8 mouse cellular contexts compared by ENCODE assay signal in genomic region chr1:57969327-57970271, GRCm38 (mm10). TPM values are rescaled to one million over a fixed set of nuclear protein-coding genes. Genes with fewer than 3 reads are reported as not detected.
DNase-seq lines count a peak whose midpoint lies in the region; ATAC-seq and TF ChIP-seq lines count a peak whose summit lies in the region.

No protein-coding gene starts in this region.

- TF ChIP-seq CTCF in liver, adult 2 months (IDR thresholded peaks at IDR 0.05; ENCODE audit: low read depth, low read length) = peak; percentile 79

- peak; percentile 95 to 96 for DNase-seq in B cell, adult 2 months
- peak; percentile 94 for DNase-seq in brain, adult 2 months (ENCODE audit: low read depth, low spot score)
- DNase-seq in liver, adult 2 months (ENCODE audit: extremely low read depth, low read depth, low spot score) = peak; percentile 64
- peak; percentile 91 for DNase-seq in splenic B cell, adult 2 months (ENCODE audit: low read depth, low spot score)

- TF ChIP-seq POLR2A in liver, adult 2 months (IDR thresholded peaks at IDR 0.05; ENCODE audit: extremely low read depth, insufficient read depth, low read length) = peak; percentile 66; the same call in 1 of the 2 replicates
- peak; percentile 91 for TF ChIP-seq POLR2A in myocyte (IDR thresholded peaks at IDR 0.05; ENCODE audit: insufficient read length, low read depth)

- H3K79me2 ChIP-seq in liver, adult 2 months (ENCODE audit: control insufficient read depth, insufficient read depth, low read length) = no peaks in the 10 kb centered on the region
- H3K79me2 ChIP-seq in myocyte (ENCODE audit: control insufficient read depth, insufficient read depth) = no peaks in the 10 kb centered on the region

- H3K4me2 ChIP-seq in heart, embryonic 11.5 days = peak overlapping the region; percentile 87
- H3K4me2 ChIP-seq in kidney, embryonic 16.5 days (replicated peaks; ENCODE audit: low read depth, low read length) = peak overlapping the region; percentile 64
- H3K4me2 ChIP-seq in myocyte (ENCODE audit: low read depth) = peak overlapping the region; percentile 81

- H3K27me3 ChIP-seq in heart, embryonic 11.5 days (ENCODE audit: control insufficient read depth, insufficient read depth, low read length) = no peaks in the 10 kb centered on the region
- H3K27me3 ChIP-seq in kidney, embryonic 16.5 days (ENCODE audit: insufficient read depth, low read length) = no peaks in the 10 kb centered on the region
- no peaks in the 10 kb centered on the region for H3K27me3 ChIP-seq in liver, adult 2 months (ENCODE audit: control insufficient read depth, insufficient read depth, low read length)
- H3K27me3 ChIP-seq in myocyte (ENCODE audit: control insufficient read depth, insufficient read depth, insufficient read length) = no peaks in the 10 kb centered on the region
- H3K27me3 ChIP-seq in splenic B cell, adult 2 months (ENCODE audit: control insufficient read depth, insufficient read depth, low read length, poor library complexity, severe bottlenecking) = no peaks in the 10 kb centered on the region

- H3ac ChIP-seq in myocyte (ENCODE audit: control insufficient read depth, insufficient read length) = peak overlapping the region; percentile 46

- H3K36me3 ChIP-seq in heart, embryonic 11.5 days (ENCODE audit: control insufficient read depth, insufficient read depth, low read length) = no peaks in the 10 kb centered on the region
- peaks cover 11% of the 10 kb centered on the region for H3K36me3 ChIP-seq in kidney, embryonic 16.5 days (ENCODE audit: insufficient read depth, low read length)
- H3K36me3 ChIP-seq in liver, adult 2 months (ENCODE audit: control insufficient read depth, insufficient read depth, low read length) = peaks cover 2% of the 10 kb centered on the region; the same call in 1 of the 2 replicates
- H3K36me3 ChIP-seq in myocyte (ENCODE audit: control insufficient read depth, insufficient read depth) = peaks cover 11% of the 10 kb centered on the region
- H3K36me3 ChIP-seq in splenic B cell, adult 2 months (ENCODE audit: control insufficient read depth, insufficient read depth, low read length, poor library complexity, severe bottlenecking) = 0 out of 2 replicates have a peak, but pooled peaks cover 2% of the 10 kb centered on the region

- peak overlapping the region; percentile 62; the same call in 1 of the 2 replicates for H3K27ac ChIP-seq in heart, embryonic 11.5 days (ENCODE audit: low read depth, low read length)
- peak overlapping the region; percentile 70; the same call in 1 of the 2 replicates for H3K27ac ChIP-seq in kidney, embryonic 16.5 days (ENCODE audit: low read length)
- peak overlapping the region; percentile 26; the same call in 1 of the 2 replicates for H3K27ac ChIP-seq in liver, adult 2 months (replicated peaks; ENCODE audit: insufficient read depth, low read depth, low read length)

- no peaks in the 10 kb centered on the region for H3K9me3 ChIP-seq in heart, embryonic 11.5 days (replicated peaks; ENCODE audit: control insufficient read depth, low read length)
- H3K9me3 ChIP-seq in kidney, embryonic 16.5 days (ENCODE audit: low read length) = no peaks in the 10 kb centered on the region

- peak overlapping the region; percentile 95 for H3K9ac ChIP-seq in heart, embryonic 11.5 days (ENCODE audit: low read depth, low read length)
- peak overlapping the region; percentile 91 for H3K9ac ChIP-seq in kidney, embryonic 16.5 days (replicated peaks; ENCODE audit: low read length)
- H3K9ac ChIP-seq in liver, adult 2 months (ENCODE audit: low read depth, low read length) = peak overlapping the region; percentile 86

- WGBS in heart, embryonic 11.5 days (ENCODE audit: insufficient replicate concordance) = under 1% methylated on average over 65 of the region's 65 CpGs
- WGBS in kidney, embryonic 16.5 days = under 1% methylated on average over 65 of the region's 65 CpGs
- WGBS in liver, adult 2 months = under 1% methylated on average over 65 of the region's 65 CpGs

- peak; percentile 99 for ATAC-seq in erythroblast, adult 5-6 weeks (replicated peaks; ENCODE audit: low FRiP score, poor library complexity, severe bottlenecking)
- ATAC-seq in heart, embryonic 11.5 days (replicated peaks; ENCODE audit: insufficient number of reproducible peaks, low FRiP score, low TSS enrichment) = peak; percentile 95
- ATAC-seq in kidney, embryonic 16.5 days (ENCODE audit: low FRiP score, low TSS enrichment) = peak; percentile 98

- peak overlapping the region; percentile 83 for H3K4me3 ChIP-seq in heart, embryonic 11.5 days (ENCODE audit: low read depth, low read length)
- peak overlapping the region; percentile 84 for H3K4me3 ChIP-seq in kidney, embryonic 16.5 days (ENCODE audit: low read length)
- peak overlapping the region; percentile 77 for H3K4me3 ChIP-seq in liver, adult 2 months (ENCODE audit: insufficient read depth, low read depth, low read length)
- H3K4me3 ChIP-seq in myocyte = peak overlapping the region; percentile 47

- 0 out of 2 replicates have a peak, but pooled peaks cover 6% of the 10 kb centered on the region for H3K4me1 ChIP-seq in heart, embryonic 11.5 days (ENCODE audit: control insufficient read depth, insufficient read depth, low read length)
- H3K4me1 ChIP-seq in kidney, embryonic 16.5 days (ENCODE audit: insufficient read depth, low read length) = peaks cover 11% of the 10 kb centered on the region
- H3K4me1 ChIP-seq in liver, adult 2 months (ENCODE audit: control insufficient read depth, insufficient read depth, low read length) = no peaks in the 10 kb centered on the region

TF ChIP-seq in myocyte, 11 proteins besides CTCF, POLR2A, EP300 and RAD21:
- TF ChIP-seq CEBPB (IDR thresholded peaks at IDR 0.05; ENCODE audit: insufficient read depth, poor library complexity, severe bottlenecking) = no peak
- no peak for TF ChIP-seq TCF3 (IDR thresholded peaks at IDR 0.05; ENCODE audit: insufficient read length, low read depth)
- peak in 1 of 3 experiments; percentile 26 for TF ChIP-seq MYOD1 (IDR thresholded peaks at IDR 0.05; ENCODE audit: control insufficient read depth in 1 of 3, insufficient read length in 2 of 3, low read depth in 2 of 3)
- no peak for TF ChIP-seq USF1 (IDR thresholded peaks at IDR 0.05; ENCODE audit: low read depth)
- peak; percentile 64 for TF ChIP-seq POLR2AphosphoS2 (IDR thresholded peaks at IDR 0.05; ENCODE audit: insufficient read length, low read depth)
- TF ChIP-seq SRF (IDR thresholded peaks at IDR 0.05; ENCODE audit: control insufficient read depth, insufficient read length, low read depth) = peak; percentile 19
- no peak for TF ChIP-seq MYOG (IDR thresholded peaks at IDR 0.05; ENCODE audit: control insufficient read depth in 1 of 3, insufficient read depth in 1 of 3, insufficient read length in 2 of 3, low read depth in 2 of 3)

RNA-seq across cellular contexts. Expression of gene Sgo2a, which starts 26.2 kb away (rescaled TPM):
- total RNA-seq in erythroblast, adult 5-6 weeks (2015; ENCODE audit: low replicate concordance) = 12.7 and 16.7 TPM in 2 replicates
- total RNA-seq in erythroblast, adult 5-6 weeks (2017; ENCODE audit: low replicate concordance) = 19.4 and 19.6 TPM in 2 replicates
- polyA plus RNA-seq in heart, embryonic 11.5 days (2014; fragmentation: Nextera tagmentation; extraction: Ambion mirVana) = 18.9 and 21.6 TPM in 2 replicates
- polyA plus RNA-seq in kidney, embryonic 16.5 days (2015; fragmentation: Nextera tagmentation; extraction: Ambion mirVana) = 15.6 and 16.5 TPM in 2 replicates
- 0.28 and 0.54 TPM in 2 replicates for total RNA-seq in liver, adult 2 months (2014; rRNA removed)
- not detected in 2 replicates for polyA plus RNA-seq in liver, adult 2 months (2012; rRNA removed)
- 1.6 TPM for polyA plus RNA-seq in myocyte (2012; fragmentation: generic; extraction: Trizol)

RNA-seq across cellular contexts. Expression of gene Kctd18, which starts 49.2 kb away (rescaled TPM):
- 0.77 and 5.0 TPM in 2 replicates for total RNA-seq in erythroblast, adult 5-6 weeks (2015; ENCODE audit: low replicate concordance)
- total RNA-seq in erythroblast, adult 5-6 weeks (2017; ENCODE audit: low replicate concordance) = 4.9 and 5.6 TPM in 2 replicates
- 11.1 and 11.5 TPM in 2 replicates for polyA plus RNA-seq in heart, embryonic 11.5 days (2014; fragmentation: Nextera tagmentation; extraction: Ambion mirVana)
- 17.1 and 18.7 TPM in 2 replicates for polyA plus RNA-seq in kidney, embryonic 16.5 days (2015; fragmentation: Nextera tagmentation; extraction: Ambion mirVana)
- 8.3 and 8.9 TPM in 2 replicates for total RNA-seq in liver, adult 2 months (2014; rRNA removed)
- 2.1 and 2.9 TPM in 2 replicates for polyA plus RNA-seq in liver, adult 2 months (2012; rRNA removed)
- 4.5 TPM for polyA plus RNA-seq in myocyte (2012; fragmentation: generic; extraction: Trizol)

Comparison
In these comparisons a context has a peak if more than half of its experiments do, and no peak if none do; other contexts are left out.
1. Peak in every context shown above with its lines: DNase-seq, ATAC-seq, H3K4me3 ChIP-seq and H3K27ac ChIP-seq.